Mouse (Mus musculus): ENCODE results near the gene Tbx3.

DNA sequence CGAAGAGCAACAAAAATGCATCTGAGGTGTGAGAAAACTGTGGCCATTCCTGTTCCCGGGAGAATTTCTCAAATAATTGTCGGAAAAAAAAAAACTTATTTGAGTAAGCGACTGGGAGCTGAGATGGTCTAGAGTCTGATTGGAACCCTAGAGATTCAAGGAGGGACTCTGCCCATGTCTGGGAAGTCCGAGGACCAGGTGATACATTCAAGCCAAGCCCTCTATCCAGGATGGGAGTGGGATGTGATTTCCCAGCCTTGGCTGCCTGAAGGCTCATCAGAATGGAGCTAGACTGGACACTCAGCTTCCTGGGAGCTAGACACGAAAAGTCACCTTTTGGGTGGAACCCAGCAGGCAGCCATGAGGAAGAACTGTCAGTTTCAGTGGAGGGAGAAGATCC is 12.7 kb upstream of the Tbx3 start:
- TF ChIP-seq CTCF (IDR thresholded peaks at IDR 0.05; ENCODE audit: low read depth, low read length) (no peak), POLR2A (IDR thresholded peaks at IDR 0.05; ENCODE audit: insufficient read depth, low read length) (no peak)

All from ES-Bruce4 (cell line).